Mouse (Mus musculus) myocyte (in vitro differentiated cells): Measurements from ENCODE around the gene Zfp365.

Experiments used
- E2F4 ChIP-seq: IDR thresholded peaks from one replicate; pipeline ENCODE4 v1.6.1; 2011; ENCODE audit warnings: mild to moderate bottlenecking, control low read depth, moderate library complexity; ENCODE audit not compliant: insufficient read depth
- MAX ChIP-seq: IDR thresholded peaks from one replicate; pipeline ENCODE4 v1.6.1; 2011; ENCODE audit warnings: low read depth, mild to moderate bottlenecking, control low read depth
- POLR2A ChIP-seq: IDR thresholded peaks from one replicate; pipeline ENCODE4 v1.6.1; 2011; ENCODE audit warnings: low read depth, mild to moderate bottlenecking, control low read depth, moderate library complexity; ENCODE audit not compliant: insufficient read length
- USF1 ChIP-seq: IDR thresholded peaks from one replicate; pipeline ENCODE4 v1.6.1; 2011; ENCODE audit warnings: low read depth, mild to moderate bottlenecking, control low read depth, moderate library complexity

- no peak for TF ChIP-seq USF1
- TF ChIP-seq E2F4: no peak
- no peak for TF ChIP-seq POLR2A
- no peak for TF ChIP-seq MAX
These were observed 5.9 kb upstream of the Zfp365 start for GRCm38 (mm10) chr10:67918194-67918899.
